Mouse (Mus musculus): ENCODE data around the gene Zfp382.
"Not testable (repeated sequence)": the region's sequence is repeated elsewhere in the genome, so short reads cannot be mapped to it uniquely, and the experiment has no call there.

The Zfp382 gene

DNA sequence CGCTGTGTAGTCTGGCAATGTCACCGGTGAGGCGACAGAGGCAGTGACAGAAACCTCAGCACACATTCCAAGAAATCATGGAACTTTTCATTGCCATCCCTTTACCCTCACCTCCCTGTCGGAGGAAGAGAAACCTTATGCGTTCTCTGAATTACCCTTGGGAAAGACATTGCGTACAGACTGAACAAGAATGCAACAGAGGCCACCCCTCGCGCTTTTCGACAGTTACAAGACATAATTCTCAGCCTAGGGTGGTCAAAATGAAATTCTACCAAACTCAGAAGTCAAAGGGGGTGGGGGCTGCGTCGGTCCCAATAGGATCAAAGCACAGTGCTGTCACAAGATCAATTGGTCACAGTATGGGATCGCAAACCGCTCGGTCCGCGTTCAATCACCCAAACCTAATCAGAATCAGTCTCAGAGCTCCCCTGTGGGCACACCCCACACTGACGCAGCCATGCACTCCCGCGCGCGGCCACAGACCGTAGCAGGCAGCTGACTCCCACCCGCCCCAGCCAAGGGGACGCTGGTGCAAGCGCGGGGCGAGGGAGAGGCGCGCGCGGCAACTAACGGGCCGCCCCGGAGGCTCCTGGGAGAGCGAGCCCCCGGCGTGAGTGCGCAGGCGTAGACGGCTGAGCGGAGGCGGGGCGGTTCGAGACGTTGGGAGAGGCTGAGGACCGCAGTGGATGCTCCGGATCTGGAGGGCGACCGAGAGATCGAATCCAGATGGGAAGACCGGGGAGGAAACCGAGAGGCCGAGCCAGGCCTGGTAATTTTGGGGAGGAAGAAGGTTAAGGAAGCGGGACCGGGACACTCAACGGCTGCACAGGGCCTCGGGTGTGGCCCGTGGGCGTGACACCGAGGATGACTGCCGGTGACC, at the start of gene Zfp382:
TSS of gene Zfp382 (plus strand) at position 635 of the 880 bp plus-strand sequence.
- peak; percentile 96 for DNase-seq

DNA sequence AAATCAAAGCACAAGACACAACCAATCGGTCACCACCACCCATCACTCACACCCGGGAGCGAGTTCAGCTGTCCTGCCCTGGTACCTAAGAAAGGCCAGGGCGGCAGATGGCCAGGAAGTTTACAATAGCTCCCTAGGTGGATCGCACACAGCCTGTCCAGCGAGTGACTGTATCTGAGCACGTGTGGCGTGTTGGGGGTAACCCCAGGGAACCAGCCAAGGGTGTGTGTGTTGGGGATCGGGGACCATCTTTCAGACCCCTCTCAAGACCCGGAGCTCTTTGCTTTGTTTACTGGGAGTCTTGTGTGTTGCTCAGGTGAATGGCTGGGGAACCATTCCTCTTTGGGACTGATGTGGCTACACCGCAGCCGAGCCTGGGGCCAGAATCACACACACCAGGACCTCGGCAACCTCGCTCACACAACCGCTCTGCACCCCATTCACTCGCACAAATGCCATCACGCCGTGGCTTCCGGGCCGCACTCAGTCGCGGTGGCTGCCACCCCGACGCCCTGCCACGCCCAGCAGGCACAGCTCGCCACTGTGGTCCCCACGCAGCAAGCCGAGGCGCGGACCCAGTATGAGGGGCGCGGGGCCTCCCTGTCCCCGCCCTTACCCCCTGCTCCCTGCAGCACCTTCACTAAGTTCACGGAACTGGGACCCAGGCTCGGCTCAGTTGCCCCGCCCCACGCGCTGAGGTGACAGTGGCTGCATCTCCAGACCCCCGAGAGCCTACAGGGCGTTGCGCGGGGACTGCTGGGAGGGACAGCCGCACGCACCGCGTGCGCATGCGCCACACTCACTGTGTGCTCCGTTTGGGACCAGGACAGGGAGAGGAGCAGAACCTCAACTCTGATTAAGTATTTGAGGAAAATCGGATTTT, 49.4 kb upstream of the Zfp382 start, which contains the start of gene Zfp82:
TSS of gene Zfp82 (minus strand) at position 755 of the 883 bp plus-strand sequence.
- DNase-seq, result peak; percentile 93

GRCm38 (mm10) chr7:30086524-30086923, 35.2 kb upstream of the Zfp382 start:
- DNase-seq, result no peak

GRCm38 (mm10) chr7:30089405-30089804, 32.3 kb upstream of the Zfp382 start:
- no peak for DNase-seq

DNA sequence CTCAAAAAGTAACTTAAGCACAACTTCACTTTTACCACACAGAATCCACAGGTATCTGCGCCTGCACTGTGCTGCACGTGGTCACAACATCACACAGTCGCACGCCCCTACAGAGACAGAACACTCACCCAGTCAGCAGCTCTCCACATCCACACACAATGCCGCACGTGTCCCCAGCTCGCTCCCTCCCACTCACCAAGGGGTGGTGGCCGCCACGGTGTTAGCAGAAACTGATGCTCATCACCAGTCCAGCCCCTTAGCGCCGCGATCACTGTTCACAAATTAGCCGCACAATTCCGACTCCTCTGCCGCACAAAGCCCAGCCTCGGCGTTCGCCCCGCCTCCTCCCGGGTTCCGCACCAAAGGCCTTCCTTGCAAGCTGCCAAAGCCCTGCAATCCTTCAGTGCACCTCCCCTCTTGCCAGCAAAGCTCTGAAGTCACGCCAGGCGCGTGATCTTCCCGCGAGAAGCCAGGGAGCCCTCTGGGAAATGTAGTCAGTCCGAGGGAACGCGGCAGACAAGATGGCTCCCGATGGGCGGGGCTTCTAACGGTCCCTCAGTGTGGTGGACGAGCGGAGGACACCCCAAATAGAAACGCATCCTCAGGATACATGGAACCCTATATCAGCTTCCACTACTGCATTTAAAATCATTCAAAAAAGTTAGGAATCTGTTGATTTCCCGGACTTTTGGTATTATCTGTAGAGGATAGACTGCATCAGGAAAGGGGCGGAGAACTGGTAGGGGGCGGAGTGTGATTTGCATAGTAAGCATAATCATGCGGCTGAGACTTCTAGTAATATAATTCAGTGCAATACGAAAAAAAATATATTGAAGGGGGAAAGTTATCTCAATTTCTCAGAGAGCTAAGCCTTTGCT, 31.4 kb upstream of the Zfp382 start, which contains the start of the genes Gm26920 and Zfp566:
TSS of gene Gm26920 (minus strand) at position 319 of the 878 bp plus-strand sequence.
TSS of gene Zfp566 (minus strand) at position 436 of the 878 bp plus-strand sequence.
- DNase-seq, result peak; percentile 99

- peak; percentile 69 for DNase-seq
Observed at GRCm38 (mm10) chr7:30090970-30091585, 30.7 kb upstream of the Zfp382 start.

DNA sequence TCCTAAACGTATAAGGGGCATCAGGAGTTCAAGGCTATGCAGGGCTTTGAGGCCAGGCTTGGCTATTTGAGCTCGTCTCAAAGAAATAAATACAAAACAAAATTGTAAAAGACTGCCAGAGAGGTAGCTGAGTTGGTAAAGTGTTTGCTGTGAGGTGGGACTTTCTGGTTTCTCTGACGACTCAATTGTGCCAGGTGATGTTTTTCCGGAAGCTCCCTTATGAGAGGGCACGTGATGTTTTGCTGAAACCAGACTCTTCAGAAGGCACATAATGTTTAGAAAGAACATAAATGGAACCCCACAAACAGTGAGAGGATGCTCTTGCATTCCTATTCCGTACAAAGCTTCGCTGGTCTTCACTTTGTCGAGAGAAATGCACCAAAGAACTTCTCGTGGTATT, 29.1 kb upstream of the Zfp382 start:
- no peak for DNase-seq

GRCm38 (mm10) chr7:30093918-30094415, 27.8 kb upstream of the Zfp382 start:
- no peak for DNase-seq

GRCm38 (mm10) chr7:30094646-30095429, 26.9 kb upstream of the Zfp382 start, which contains the start of gene Zfp260:
Gene Zfp260, plus strand, starts transcription at chr7:30094777.
- peak; percentile 98 for DNase-seq

- peak; percentile 26 for DNase-seq
Observed at GRCm38 (mm10) chr7:30095551-30096125, 26.1 kb upstream of the Zfp382 start.

DNA sequence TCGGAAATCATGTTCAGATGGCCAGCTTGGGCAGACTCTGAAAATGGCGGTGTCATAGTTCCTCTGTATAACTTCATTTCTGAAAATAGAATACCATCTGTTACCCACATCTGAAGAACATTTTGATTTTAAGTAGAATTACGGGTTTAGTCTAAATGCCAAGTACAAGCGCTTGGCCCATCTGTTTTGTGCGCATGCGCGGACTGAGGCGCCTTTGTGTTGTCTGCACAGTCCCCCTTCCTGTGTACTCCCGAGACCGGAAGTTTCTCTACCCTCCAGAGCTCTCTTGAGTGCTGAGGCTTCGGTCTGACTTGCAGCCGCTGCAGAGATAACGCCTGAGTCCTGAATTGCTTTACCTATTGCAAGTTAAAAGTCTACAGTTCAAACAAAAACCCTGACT, 22.4 kb upstream of the Zfp382 start:
- DNase-seq, result no peak

DNA sequence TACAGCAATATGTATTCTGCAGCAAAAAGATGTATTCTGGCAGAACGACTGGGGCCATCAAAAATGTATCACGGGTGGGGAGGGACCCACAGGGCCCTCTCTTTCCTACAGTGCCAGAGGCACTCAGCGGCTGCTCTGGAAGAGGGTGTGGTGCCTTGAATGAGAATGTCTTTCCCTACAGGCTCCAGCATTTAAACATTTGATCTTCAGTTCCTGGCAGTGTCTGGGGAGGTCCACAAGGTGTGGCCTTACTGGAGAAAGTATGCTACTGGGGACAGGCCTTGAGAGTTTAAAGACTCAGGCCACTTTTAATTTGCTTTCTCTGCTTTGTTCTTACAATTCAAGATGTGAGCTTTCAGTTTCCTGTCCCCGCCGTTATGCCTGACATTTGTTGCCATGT, 5.7 kb upstream of the Zfp382 start:
- no peak for DNase-seq

DNA sequence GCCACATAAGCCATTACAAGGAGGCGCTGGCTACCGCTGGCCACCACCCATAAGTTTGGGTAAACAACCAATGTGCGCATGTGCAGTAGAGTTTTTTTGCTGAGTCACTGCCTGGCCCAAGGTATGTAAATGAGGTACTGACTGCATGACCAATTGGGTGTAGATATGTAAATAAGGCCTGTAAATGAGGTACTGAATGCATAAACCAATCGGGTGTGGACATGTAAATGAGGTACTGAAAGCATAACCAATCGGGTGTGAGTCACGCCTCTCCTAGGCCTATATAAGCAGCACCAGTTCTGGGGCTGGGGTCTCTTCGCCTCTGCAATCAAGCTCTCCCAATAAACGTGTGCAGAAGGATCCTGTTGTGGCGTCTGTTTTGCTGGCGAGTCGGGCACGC, 3.8 kb upstream of the Zfp382 start:
- DNase-seq, result not testable (repeated sequence)

DNA sequence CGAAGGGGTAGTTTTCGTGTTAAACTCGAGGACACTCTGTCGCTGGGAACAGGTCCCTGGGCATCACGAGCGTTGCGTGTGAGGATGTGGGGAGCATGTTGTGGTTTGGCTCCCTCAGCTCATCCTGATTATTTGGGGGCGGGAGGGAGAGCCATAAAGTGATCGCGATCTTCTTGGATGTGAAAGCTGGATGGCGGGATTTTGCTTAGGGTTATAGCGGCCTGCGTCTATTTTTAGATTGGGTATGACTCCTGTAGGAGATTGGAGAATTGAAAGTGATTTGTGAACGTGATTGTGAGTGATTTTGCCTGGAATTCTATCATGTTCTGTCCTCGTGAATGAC, 417 bp downstream of the Zfp382 start:
- no peak for DNase-seq

- DNase-seq, result no peak
Observed at GRCm38 (mm10) chr7:30129900-30130299, 8.2 kb downstream of the Zfp382 start.

DNA sequence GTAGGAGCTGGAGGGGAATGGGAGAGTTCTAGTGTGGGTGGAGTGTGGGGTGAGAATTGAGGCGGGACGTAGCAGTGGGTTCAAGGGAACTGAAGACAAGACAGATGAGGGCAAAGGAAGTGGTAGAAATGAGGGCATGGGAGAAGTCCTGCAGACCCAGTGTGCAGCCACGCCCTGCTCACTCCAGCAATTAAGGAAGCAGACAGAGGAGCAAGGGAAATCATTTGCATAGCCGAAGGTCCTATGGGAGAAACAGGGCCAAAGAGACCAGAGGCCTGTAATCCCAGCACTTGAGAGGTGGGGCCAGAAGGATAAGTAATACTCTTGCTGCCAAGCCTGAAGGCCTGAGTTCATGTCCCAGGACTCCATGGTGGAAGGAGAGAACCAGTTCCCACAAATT, 10.7 kb downstream of the Zfp382 start:
- no peak for DNase-seq

GRCm38 (mm10) chr7:30136826-30137225, 15.1 kb downstream of the Zfp382 start:
- DNase-seq, result no peak

GRCm38 (mm10) chr7:30143170-30143554, 21.4 kb downstream of the Zfp382 start:
- no peak for DNase-seq

GRCm38 (mm10) chr7:30143555-30144209, 21.9 kb downstream of the Zfp382 start:
- peak; percentile 96 for DNase-seq

DNA sequence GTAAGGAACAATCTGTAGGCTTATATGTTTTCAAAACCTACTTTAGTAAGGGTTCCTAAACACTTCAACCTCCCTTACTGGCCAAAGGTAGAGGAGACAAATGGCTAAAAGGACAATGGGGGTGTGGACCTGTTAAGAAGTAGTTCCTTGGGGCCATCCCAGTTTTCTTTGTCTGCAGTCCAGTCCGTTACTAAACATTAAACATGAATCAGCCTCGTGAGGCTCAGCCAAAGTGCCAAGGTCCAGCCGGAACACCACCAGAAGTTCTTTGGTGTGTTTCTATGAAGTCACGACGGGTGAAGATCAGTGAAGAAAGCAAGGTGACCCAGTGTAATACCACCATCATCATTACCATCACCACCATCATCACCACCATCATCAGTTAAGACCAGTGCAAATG, 25.3 kb downstream of the Zfp382 start:
- no peak for DNase-seq
